Mouse (Mus musculus): Measurements from ENCODE around the gene Edf1. TPM values are rescaled to one million over a fixed set of nuclear protein-coding genes. Genes with fewer than 3 reads are reported as not detected.

Gene Edf1
- 374 and 380 TPM in 2 replicates for polyA plus RNA-seq (2015; fragmentation: Nextera tagmentation; extraction: Ambion mirVana)

DNA sequence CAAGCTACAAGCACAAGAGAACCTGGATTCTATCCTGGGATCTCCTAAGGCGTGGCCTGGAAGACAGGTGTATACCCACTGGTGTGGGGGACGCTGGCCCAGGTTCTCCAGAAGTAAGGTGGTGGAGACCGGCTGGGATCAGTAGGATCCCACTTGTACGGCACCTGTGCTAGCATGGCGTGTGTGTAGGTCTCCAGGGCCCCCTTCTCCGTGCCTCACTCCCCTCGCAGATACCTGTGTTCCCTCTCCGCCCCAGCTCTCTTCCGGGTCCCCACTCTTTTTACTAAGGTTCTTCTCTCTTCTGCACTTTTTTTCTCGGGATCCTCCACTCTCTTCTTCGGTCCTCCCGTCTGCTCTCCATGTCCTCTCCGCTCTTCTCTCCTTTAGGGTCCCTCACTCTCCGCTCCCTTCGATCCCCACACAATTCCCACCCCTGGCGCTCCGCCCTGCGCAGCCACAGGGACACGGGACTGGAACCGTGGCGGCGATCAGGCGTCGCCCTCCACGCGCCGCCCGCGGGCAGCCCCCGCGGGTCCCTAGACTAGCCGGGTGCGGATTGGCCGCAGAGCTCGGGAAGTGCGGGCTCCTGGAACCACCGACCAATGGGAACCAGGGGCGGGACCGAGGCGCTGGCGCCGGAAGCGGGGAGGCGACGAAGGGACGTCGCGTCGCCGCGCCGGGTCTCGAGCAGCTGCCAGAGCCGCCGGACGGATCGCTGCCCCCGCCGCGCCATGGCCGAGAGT lies at the start of gene Edf1:
Gene Edf1 (plus strand): TSS at position 627 of the 743 bp plus-strand sequence.
- peak within 1 kb of the TSS; percentile 82 for H3K27ac ChIP-seq (ENCODE audit: low read length)
- WGBS: under 1% methylated on average over 61 of the region's 61 CpGs
- H3K4me1 ChIP-seq (ENCODE audit: control insufficient read depth, insufficient read depth, low read length): peaks cover 17% of the 10 kb centered on the region
- H3K4me2 ChIP-seq (ENCODE audit: low read length): peak within 1 kb of the TSS; percentile 93
- peak within 1 kb of the TSS; percentile 74 for H3K4me3 ChIP-seq (ENCODE audit: low read depth, low read length)
- H3K9ac ChIP-seq (ENCODE audit: low read depth, low read length): peak within 1 kb of the TSS; percentile 85
- peak; percentile 98 for ATAC-seq
- H3K36me3 ChIP-seq (ENCODE audit: control insufficient read depth, insufficient read depth, low read length): peaks cover 21% of the 10 kb centered on the region
- no peaks in the 10 kb centered on the region for H3K9me3 ChIP-seq (replicated peaks; ENCODE audit: control insufficient read depth, low read length, poor library complexity, severe bottlenecking)
- no peaks in the 10 kb centered on the region for H3K27me3 ChIP-seq (ENCODE audit: control insufficient read depth, insufficient read depth, low read depth, low read length)

DNA sequence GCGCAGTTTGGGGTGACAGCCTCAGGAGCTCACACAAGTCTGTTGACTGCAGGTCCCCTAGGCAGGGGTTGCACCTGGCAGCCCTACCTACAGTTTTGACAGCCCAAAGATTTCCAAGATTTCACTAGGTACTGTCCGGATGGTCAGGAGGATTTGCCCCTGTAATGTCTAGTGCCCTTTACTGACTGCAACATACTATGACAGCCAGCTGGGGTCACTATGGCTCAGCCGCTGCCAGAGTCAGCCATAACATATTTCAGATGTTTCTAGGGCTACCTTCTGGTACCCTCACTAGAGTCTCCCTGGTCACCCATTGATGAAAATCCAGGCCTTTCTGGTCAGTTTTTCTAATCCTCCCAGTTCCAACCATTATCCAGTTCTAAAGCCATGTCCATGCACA lies 47.7 kb upstream of the Edf1 start:
- Histone ChIP-seq H3K27me3 (ENCODE audit: control insufficient read depth, insufficient read depth, low read depth, low read length) (no peaks in the 10 kb centered on the region), H3K4me2 (ENCODE audit: low read length) (no peak overlapping the region), H3K9ac (ENCODE audit: low read depth, low read length) (no peak overlapping the region), H3K9me3 (replicated peaks; ENCODE audit: control insufficient read depth, low read length, poor library complexity, severe bottlenecking) (no peaks in the 10 kb centered on the region), H3K36me3 (ENCODE audit: control insufficient read depth, insufficient read depth, low read length) (peaks cover 8% of the 10 kb centered on the region), H3K27ac (ENCODE audit: low read length) (no peak overlapping the region), H3K4me1 (ENCODE audit: control insufficient read depth, insufficient read depth, low read length) (no peaks in the 10 kb centered on the region), H3K4me3 (ENCODE audit: low read depth, low read length) (no peak overlapping the region)
- 74% methylated on average over 3 of the region's 3 CpGs for WGBS
- ATAC-seq: no peak

DNA sequence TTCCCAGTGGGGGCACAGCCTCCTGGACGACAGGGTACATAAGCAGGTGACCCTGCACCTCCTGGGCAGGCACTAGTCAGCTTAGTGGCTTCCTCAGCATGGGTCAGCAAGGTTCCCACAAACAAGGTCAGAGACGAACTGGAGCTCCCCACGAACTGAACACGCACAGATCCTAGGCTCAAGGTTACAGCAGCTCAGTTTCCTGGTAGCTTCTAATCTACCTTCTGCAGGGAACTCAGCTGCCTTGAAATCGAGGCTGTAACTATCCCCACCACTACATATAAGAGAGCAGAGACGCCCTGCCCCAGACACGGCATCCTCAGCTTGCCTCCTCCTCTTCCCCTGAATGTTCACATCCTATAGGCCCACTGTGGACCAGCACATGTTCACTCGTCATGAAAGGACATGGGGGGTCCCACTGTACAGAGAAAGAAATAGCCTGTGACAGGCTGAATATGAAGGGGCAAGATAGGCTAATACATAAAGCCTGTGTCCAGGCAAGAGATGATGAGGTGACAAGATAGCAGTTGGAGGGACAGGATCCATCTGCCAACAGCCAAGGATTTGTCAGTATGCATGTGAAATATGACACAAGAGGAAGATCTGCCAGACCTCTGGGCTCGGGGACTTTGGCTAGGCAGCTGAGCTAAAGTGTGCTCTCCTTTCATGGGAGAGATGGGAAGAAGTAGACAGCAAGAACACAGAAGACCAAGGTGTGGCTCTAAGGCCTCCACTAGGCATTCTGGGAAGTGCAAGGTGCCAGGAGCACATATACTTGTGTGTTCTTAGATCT lies 30.9 kb upstream of the Edf1 start:
- no peak overlapping the region for H3K27ac ChIP-seq (ENCODE audit: low read length)
- ATAC-seq: no peak
- 92% methylated on average over 9 of the region's 9 CpGs for WGBS
- H3K9ac ChIP-seq (ENCODE audit: low read depth, low read length): no peak overlapping the region
- no peaks in the 10 kb centered on the region for H3K27me3 ChIP-seq (ENCODE audit: control insufficient read depth, insufficient read depth, low read depth, low read length)
- no peak overlapping the region for H3K4me3 ChIP-seq (ENCODE audit: low read depth, low read length)
- H3K9me3 ChIP-seq (replicated peaks; ENCODE audit: control insufficient read depth, low read length, poor library complexity, severe bottlenecking): no peaks in the 10 kb centered on the region
- H3K4me2 ChIP-seq (ENCODE audit: low read length): no peak overlapping the region
- no peaks in the 10 kb centered on the region for H3K4me1 ChIP-seq (ENCODE audit: control insufficient read depth, insufficient read depth, low read length)
- H3K36me3 ChIP-seq (ENCODE audit: control insufficient read depth, insufficient read depth, low read length): peaks cover 30% of the 10 kb centered on the region

DNA sequence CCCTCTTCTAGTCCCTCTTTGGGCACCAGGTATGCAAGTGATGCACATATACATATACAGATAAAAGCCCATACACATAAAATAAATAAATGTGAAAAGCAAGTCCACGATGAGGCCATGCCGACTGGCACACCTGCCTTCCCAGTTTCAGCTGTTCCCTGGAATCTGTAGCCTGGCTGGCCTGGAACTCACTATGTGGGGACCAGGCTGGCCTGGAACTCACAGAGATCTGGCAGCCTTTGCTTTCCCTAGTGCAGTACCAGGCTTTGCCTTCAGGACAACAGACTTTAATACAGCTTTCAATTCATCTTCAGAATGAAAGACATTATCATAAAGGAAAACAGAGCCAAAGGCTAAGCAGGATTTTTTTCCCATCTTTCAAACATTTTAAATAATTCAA lies 23.9 kb upstream of the Edf1 start:
- H3K27ac ChIP-seq (ENCODE audit: low read length): no peak overlapping the region
- no peaks in the 10 kb centered on the region for H3K27me3 ChIP-seq (ENCODE audit: control insufficient read depth, insufficient read depth, low read depth, low read length)
- H3K4me3 ChIP-seq (ENCODE audit: low read depth, low read length): no peak overlapping the region
- no peak for ATAC-seq
- H3K4me2 ChIP-seq (ENCODE audit: low read length): no peak overlapping the region
- H3K36me3 ChIP-seq (ENCODE audit: control insufficient read depth, insufficient read depth, low read length): 0 out of 2 replicates have a peak, but pooled peaks cover 5% of the 10 kb centered on the region
- no peaks in the 10 kb centered on the region for H3K9me3 ChIP-seq (replicated peaks; ENCODE audit: control insufficient read depth, low read length, poor library complexity, severe bottlenecking)
- 100% methylated on average over 2 of the region's 2 CpGs for WGBS
- no peak overlapping the region for H3K9ac ChIP-seq (ENCODE audit: low read depth, low read length)
- no peaks in the 10 kb centered on the region for H3K4me1 ChIP-seq (ENCODE audit: control insufficient read depth, insufficient read depth, low read length)

DNA sequence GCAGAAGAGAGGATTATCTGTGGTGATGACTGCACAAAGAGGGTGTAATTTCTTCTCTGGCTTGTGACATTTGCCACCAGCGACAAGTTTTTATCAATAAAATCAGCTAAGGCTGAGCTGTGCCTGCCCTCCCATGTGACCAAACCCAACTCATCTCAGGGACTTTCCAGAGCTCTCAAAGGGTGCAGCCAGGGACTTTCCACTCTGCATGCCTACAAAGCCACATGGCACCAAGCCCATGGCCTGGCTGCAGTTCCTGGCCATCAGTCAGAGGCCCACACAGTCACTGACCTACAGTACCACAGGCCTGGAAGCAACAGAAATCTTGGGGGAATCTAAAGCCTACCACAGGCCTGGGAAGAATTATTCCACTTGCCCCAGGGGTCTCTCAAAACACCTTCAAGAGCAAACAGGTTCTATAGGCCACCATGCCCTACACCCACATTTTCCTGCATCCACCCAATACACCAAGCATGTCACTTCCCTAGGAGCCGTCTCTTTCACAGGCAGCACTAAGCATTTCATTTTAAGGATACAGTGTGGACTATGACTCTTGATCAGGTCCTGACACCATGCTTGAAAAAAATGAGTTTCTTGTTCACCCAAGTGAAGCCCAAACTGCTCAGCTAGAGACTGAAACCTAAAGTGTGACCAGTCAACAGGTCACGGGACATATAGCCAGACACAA lies 23.3 kb upstream of the Edf1 start:
- H3K9ac ChIP-seq (ENCODE audit: low read depth, low read length): no peak overlapping the region
- H3K36me3 ChIP-seq (ENCODE audit: control insufficient read depth, insufficient read depth, low read length): 0 out of 2 replicates have a peak, but pooled peaks cover under 1% of the 10 kb centered on the region
- no peak overlapping the region for H3K27ac ChIP-seq (ENCODE audit: low read length)
- WGBS: 91% methylated on average over 3 of the region's 3 CpGs
- no peak overlapping the region for H3K4me3 ChIP-seq (ENCODE audit: low read depth, low read length)
- no peak for ATAC-seq
- H3K9me3 ChIP-seq (replicated peaks; ENCODE audit: control insufficient read depth, low read length, poor library complexity, severe bottlenecking): no peaks in the 10 kb centered on the region
- H3K4me1 ChIP-seq (ENCODE audit: control insufficient read depth, insufficient read depth, low read length): no peaks in the 10 kb centered on the region
- H3K4me2 ChIP-seq (ENCODE audit: low read length): no peak overlapping the region
- H3K27me3 ChIP-seq (ENCODE audit: control insufficient read depth, insufficient read depth, low read depth, low read length): no peaks in the 10 kb centered on the region

DNA sequence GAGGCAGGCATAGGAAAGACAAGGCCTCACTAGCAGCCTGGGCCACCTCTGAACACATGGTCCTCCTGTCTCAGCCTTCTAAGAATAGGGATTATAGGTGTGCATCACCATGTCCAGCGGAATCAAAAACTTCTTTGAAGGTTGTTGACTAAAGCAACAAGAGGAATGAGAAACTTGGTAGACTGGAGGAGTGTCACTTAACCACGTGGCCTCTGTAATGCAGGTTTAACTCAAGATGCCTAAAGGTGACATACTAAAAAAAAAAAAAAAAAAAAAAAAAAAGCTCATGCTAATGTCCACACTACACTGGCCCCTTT lies 22.8 kb upstream of the Edf1 start:
- Histone ChIP-seq H3K4me1 (ENCODE audit: control insufficient read depth, insufficient read depth, low read length) (no peaks in the 10 kb centered on the region), H3K27ac (ENCODE audit: low read length) (no peak overlapping the region), H3K4me2 (ENCODE audit: low read length) (no peak overlapping the region), H3K36me3 (ENCODE audit: control insufficient read depth, insufficient read depth, low read length) (no peaks in the 10 kb centered on the region), H3K9me3 (replicated peaks; ENCODE audit: control insufficient read depth, low read length, poor library complexity, severe bottlenecking) (no peaks in the 10 kb centered on the region), H3K4me3 (ENCODE audit: low read depth, low read length) (no peak overlapping the region), H3K9ac (ENCODE audit: low read depth, low read length) (no peak overlapping the region), H3K27me3 (ENCODE audit: control insufficient read depth, insufficient read depth, low read depth, low read length) (no peaks in the 10 kb centered on the region)
- ATAC-seq: no peak
- WGBS: 100% methylated on average over 2 of the region's 2 CpGs

DNA sequence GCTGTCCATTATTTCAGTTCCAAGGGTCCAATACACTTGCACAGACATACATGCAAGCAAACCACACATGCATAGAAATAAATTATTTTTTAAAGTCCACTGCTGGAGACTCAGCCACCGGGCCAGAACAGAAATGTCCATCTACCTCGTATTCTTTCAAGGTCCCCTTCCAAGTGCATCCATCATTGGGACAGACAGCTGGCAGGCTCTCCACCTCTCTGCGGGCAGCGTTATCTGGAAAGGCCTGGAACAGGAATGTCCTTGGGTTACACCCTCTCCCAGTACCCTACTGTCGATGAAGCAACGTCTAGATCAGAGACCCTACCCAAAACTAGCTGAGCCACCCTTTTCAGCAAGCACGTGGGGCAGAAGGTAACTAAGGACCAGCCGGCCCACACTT lies 21.1 kb upstream of the Edf1 start:
- Histone ChIP-seq H3K4me3 (ENCODE audit: low read depth, low read length) (no peak overlapping the region), H3K9me3 (replicated peaks; ENCODE audit: control insufficient read depth, low read length, poor library complexity, severe bottlenecking) (no peaks in the 10 kb centered on the region), H3K27ac (ENCODE audit: low read length) (no peak overlapping the region), H3K9ac (ENCODE audit: low read depth, low read length) (no peak overlapping the region), H3K27me3 (ENCODE audit: control insufficient read depth, insufficient read depth, low read depth, low read length) (no peaks in the 10 kb centered on the region), H3K4me1 (ENCODE audit: control insufficient read depth, insufficient read depth, low read length) (no peaks in the 10 kb centered on the region), H3K4me2 (ENCODE audit: low read length) (no peak overlapping the region), H3K36me3 (ENCODE audit: control insufficient read depth, insufficient read depth, low read length) (no peaks in the 10 kb centered on the region)
- ATAC-seq: no peak
- WGBS: 95% methylated on average over 8 of the region's 8 CpGs

DNA sequence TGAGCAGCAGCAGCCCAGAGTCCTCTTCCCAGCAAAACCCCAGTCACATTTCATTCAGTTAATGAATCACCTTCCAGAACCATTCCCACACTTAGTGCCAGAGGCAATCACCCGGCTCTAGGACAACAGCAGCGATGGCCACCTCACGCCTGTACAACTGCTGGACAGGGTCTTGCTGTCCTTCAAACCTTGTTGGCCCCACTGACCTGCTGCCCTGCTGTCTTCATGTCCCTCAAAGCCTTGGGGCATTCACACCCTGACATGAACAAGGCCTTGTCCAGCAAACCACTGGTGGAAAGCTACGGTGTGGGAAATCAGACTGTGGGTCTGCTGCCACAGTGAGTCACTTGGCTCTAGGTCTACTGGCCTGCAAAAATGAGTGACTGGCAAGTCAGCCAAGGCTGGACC lies 17.1 kb upstream of the Edf1 start:
- Histone ChIP-seq H3K4me1 (ENCODE audit: control insufficient read depth, insufficient read depth, low read length) (no peaks in the 10 kb centered on the region), H3K36me3 (ENCODE audit: control insufficient read depth, insufficient read depth, low read length) (no peaks in the 10 kb centered on the region), H3K27ac (ENCODE audit: low read length) (no peak overlapping the region), H3K9me3 (replicated peaks; ENCODE audit: control insufficient read depth, low read length, poor library complexity, severe bottlenecking) (no peaks in the 10 kb centered on the region), H3K27me3 (ENCODE audit: control insufficient read depth, insufficient read depth, low read depth, low read length) (no peaks in the 10 kb centered on the region), H3K9ac (ENCODE audit: low read depth, low read length) (no peak overlapping the region), H3K4me2 (ENCODE audit: low read length) (no peak overlapping the region), H3K4me3 (ENCODE audit: low read depth, low read length) (no peak overlapping the region)
- ATAC-seq: no peak
- WGBS: 93% methylated on average over 4 of the region's 4 CpGs

Measured in midbrain, embryonic 16.5 days (tissue).